Mouse (Mus musculus) inflammation-experienced regulatory T-cells, adult 6 months (primary cell): ENCODE measurements around the gene Cdca5. TPM values are rescaled to one million over a fixed set of nuclear protein-coding genes. Genes with fewer than 3 reads are reported as not detected.
"Not testable (repeated sequence)": the region's sequence is repeated elsewhere in the genome, so short reads cannot be mapped to it uniquely, and the experiment has no call there.

Experiments
- ATAC-seq: one replicate; pipeline ENCODE4 v1.8.0; 2017
- polyA plus RNA-seq, 3 experiments: library from polyadenylated mRNA; unstranded; fragments of 100-300 nt; shearing (Covaris generic); gene quantifications; one replicate each; pipeline ENCODE4 v1.2.1; 2017

The Cdca5 gene
- polyA plus RNA-seq, 3 experiments from 2014 or later, result 2.4 to 24.7 (median 4.4) TPM

DNA sequence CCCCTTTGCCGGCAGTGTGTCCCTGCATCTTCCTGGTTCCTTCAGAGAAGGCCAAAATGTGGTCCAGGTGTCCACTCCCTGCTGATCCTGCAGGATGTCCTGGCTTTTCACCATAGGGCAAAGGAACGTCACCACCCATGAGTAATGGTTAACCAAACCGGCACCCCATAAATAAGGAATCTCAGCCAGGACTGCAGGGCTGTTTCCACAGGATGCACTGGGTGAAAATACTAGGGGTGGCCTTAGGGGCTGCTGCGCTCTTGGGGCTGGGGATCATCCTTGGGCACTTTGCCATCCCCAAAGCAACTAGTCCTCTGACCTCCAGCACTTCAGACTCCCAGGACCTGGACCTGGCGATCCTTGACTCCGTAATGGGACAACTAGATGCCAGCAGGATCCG lies 20.8 kb downstream of the Cdca5 start, which contains the start of gene Naaladl1:
Gene Naaladl1, plus strand, starts transcription at position 197 of the 400 bp plus-strand sequence.
- ATAC-seq, result no peak

- ATAC-seq, result no peak
Measured at GRCm38 (mm10) chr19:6113116-6113515, 28.3 kb downstream of the Cdca5 start.

DNA sequence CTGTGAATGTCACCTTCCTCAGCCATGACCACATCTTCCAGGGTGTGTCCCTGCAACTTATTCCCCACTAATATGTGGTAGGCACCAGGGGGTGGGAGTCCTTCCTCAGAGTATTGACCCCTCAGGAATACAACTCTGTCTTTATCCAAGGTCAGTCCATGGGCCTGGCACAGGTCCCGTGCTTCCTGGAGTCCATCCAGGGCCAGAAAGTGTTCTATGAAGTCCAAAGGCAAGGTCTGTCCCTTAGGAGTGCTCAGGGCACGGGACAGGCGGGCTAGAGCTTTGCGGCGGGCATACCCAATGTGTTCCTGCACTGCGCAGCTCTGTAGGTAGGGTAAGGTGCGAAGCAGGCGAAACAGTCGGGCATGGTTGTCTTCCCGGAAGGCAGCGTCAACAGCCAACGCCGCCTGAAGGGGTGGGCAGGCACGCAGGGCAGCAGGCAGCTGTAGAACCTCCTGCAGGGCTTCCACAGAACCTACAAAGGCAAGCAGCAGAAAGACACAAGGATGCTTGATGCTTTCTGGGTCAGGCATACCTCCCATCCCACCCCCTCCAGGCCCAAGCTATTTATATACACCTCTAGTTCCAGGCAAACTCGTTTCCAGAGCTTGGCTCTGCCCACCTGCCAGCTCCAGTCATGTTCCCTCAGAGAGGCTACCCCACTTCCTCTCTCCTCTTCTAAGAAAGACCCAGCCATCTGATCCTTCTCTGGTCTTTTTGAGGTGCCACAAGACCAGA lies 31.5 kb downstream of the Cdca5 start:
- ATAC-seq, result no peak

DNA sequence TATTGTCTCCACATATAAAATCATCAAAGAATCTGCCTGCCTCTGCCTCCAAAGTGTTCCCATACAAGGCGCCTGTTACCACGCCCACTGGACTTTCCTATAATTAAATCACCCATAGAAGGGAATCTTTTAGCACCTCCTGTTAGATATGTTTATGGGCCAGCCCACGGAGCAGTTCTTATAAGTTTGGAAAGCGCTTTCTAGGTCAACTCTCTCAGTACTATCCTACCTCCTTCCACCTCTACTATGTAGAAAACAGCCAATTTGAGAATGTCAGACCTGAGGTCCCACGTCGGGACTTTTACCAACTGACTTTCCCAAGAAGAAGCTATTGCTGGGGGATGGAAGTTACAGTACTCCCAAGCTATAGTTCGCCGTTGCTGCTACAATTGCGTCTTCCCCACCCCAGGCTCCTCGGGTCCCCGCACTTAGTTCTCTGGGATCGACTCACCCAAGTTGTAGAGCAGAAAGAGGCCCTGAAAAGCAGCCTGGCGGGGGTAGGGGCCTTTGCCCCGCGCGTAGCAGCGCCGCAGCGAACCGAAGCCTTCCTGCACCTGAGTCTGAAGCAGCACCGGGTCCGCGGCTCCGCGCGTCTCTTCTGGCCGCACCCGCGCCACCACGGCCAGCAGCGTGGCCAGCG lies 32.7 kb downstream of the Cdca5 start:
- no peak for ATAC-seq

DNA sequence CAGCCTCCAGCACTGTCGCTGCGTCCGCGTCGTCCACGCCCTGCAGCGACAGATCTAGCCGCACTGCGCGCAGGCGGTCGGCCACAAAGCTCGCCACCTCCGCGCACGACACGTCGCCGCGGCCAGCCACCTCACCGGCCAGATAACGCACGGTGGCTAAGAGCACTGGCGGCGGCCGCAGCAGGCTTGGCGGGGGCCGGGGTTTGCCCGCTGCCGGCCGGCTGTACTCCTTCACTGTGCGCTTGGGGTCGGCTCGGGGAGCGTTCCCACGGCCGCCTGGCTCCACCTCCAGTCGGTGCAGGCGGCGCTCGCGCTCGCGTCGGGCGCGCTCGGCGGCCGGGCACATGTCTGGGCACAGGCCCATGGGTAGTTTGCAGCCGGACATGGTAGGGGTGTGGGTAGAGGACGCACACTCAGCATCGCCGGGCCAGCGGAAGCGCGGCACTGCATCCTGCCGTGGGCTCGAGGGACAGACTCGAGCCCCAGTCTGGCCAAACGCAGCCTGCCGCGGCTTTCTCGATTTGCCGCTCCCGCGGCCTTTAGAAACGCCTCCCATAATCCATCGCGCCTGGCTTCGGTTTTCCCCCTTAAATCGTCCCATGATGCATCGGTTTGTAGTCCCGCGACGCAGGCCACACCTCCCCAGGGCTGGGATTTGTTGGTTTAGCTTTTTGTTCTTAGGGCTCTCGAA lies 33.3 kb downstream of the Cdca5 start, which contains the start of gene Sac3d1:
Gene Sac3d1, minus strand, starts transcription at position 665 of the 691 bp plus-strand sequence.
- ATAC-seq, result peak; percentile 96

GRCm38 (mm10) chr19:6118677-6119185 lies 33.9 kb downstream of the Cdca5 start:
- ATAC-seq, result no peak

DNA sequence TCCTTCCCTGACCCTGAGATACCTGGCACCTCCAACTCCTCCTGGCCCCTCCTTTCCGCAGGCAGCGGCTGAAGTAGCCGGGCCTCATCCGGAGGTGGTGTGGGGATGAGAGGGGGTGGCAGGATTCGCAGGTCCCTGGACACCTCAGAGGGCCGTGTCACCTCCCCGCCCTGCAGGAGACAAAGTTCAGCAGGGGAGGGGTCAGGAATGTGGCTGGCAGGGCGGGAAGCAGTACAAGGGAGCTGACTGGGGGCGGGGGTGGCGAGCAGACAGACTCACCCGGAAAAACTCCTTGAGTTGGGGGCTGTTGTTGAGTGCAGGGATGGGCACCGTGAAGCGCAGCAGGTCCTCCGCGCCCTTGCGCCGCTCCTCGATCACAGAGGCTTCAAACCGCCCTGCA lies 37.0 kb downstream of the Cdca5 start:
- no peak for ATAC-seq

DNA sequence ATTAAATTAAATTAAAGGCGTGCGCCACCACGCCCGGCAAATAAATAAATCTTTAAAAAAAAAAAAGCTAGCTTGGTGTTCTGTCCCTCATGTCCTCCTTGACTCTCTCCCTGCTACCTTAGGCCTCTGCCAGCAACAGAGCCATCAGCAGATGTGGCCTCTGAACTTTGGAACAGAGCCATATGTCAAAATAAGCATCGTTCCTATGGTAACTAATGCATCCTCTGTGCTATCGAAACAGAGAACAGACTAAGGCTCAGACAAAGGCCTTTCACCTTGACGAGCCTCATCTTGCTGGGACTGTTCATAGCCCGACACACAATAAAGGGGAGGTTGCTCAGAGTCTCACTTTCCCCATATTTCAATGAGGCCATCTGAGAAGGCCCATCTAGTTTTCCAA lies 38.5 kb downstream of the Cdca5 start:
- ATAC-seq, result no peak

DNA sequence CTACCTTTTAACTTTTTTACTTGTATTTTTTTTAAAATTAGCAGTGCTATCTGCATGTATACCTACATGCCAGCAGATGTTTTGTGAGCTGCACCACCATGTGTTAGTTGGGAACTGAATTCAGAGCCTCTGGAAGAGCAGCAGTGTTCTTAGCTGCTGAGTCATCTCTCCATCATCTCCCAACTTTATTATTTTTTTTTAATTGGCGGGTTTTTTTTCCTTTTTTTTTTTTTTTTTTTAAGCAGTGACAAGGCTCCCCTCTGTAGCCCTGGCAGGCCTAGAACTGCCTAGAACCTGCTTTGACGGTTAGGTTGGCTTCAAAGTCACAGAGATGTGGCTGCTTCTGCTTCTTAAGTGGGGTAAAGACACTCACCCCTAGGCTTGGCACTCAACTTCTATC lies 40.1 kb downstream of the Cdca5 start:
- no peak for ATAC-seq

GRCm38 (mm10) chr19:6126289-6126688 lies 41.5 kb downstream of the Cdca5 start:
- ATAC-seq, result no peak

GRCm38 (mm10) chr19:6126789-6127580 lies 42.2 kb downstream of the Cdca5 start:
- no peak for ATAC-seq

GRCm38 (mm10) chr19:6127760-6128341 lies 43.1 kb downstream of the Cdca5 start, which contains the start of gene Snx15:
Snx15 (minus strand) TSS chr19:6128304.
- peak; percentile 96 for ATAC-seq

- ATAC-seq, result not testable (repeated sequence)
Measured at GRCm38 (mm10) chr19:6130414-6131128, 45.8 kb downstream of the Cdca5 start.

- ATAC-seq, result no peak
Measured at GRCm38 (mm10) chr19:6132171-6132827, 47.5 kb downstream of the Cdca5 start.

DNA sequence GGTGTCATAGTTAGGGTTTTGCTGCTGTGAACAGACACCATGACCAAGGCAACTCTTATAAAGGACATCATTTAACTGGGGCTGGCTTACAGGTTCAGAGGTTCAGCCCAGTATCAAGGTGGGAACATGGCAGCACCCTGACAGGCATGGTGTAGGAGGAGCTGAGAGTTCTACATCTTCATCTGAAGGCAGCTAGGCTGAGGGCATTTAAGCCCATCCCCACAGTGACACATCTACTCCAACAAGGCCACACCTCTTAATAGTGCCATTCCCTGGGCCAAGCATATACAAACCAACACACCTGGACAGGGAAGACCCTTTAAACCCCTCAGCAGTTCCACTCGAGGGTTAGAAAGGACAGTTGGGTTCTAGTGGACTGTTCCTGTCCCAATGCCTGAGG lies 48.4 kb downstream of the Cdca5 start:
- not testable (repeated sequence) for ATAC-seq

DNA sequence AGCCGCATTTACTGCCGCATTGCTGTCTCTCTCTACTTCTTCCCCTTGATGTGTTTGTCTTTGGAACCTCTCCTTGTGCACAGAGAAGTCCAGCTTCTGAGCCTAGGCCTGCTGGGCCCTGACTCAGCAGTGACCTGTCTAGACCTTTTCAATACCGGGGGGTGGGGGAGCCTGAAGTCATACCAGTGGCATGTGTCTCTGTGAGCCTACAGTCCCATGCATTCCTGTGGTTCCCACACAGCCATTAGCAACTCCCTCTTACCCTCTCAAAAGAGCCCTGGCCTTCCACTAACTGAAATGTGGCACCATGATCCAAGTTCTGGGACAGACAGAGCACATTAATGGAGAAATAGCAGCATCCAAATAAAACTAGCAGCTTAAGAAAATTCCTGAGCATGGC lies 51.6 kb downstream of the Cdca5 start:
- ATAC-seq, result no peak

GRCm38 (mm10) chr19:6139701-6140100 lies 54.9 kb downstream of the Cdca5 start:
- ATAC-seq, result no peak

DNA sequence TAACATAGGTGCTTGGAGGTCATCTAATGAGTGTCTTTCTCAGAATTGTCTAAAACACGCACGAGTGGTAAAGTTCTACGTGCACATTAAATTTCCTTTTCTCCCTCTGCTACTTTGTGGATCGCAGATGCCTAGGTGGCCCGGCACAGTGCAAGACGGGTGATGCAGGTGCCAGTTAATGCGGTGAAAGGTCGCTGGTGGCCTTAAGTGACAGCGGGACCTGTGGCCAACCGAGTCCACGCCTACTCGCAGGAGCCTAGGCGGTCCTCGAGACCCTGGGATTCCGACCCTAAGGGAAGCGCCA lies 55.5 kb downstream of the Cdca5 start:
- ATAC-seq, result peak; percentile 18

DNA sequence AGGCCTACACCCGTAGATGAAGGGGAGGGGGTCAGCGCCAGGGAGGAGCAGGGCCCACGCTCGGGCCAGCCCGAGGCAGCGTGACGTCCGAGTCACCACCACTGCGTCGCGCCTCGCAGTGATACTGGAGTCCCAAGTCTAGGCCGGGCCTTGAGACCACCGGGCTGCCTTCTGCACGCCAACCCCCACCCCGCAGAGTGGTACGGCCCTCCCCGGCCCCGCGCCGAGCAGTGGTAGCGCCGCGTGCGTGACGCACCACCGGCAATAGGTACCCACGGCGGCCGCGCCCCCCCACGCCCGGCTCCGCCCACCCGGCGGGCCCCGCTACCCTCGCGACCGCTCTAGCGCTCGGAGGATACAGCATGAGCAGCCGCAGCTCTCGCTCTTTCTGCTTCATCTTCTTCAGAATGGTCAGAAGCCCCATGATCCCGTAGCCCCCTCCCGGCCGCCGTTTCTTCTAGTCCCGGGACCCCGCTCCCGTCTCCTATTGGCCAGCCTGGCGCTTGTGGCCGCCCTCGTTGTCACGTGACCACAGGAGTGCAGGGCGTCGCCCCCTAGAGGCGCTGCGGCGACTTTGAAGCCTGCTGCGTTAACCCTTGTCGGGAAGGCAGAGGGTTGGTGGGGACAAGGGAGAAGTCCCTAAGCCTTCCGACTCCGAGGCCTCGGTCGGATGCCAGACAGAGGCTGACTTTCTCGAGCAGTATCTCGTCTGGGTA lies 56.1 kb downstream of the Cdca5 start, which contains the start of gene Batf2:
Gene Batf2, plus strand, starts transcription at position 306 of the 716 bp plus-strand sequence.
- peak; percentile 85 for ATAC-seq

GRCm38 (mm10) chr19:6141394-6141749 lies 56.6 kb downstream of the Cdca5 start, which contains the start of gene Arl2:
Arl2 (minus strand) TSS chr19:6141548.
- ATAC-seq, result peak; percentile 63
